Mouse (Mus musculus): ENCODE results near the gene Ildr2.

- TF ChIP-seq CTCF (IDR thresholded peaks at IDR 0.05; ENCODE audit: control insufficient read depth, insufficient read depth, low read length) (no peak), POLR2A (IDR thresholded peaks at IDR 0.05; ENCODE audit: borderline replicate concordance, control insufficient read depth, low read depth, low read length) (no peak)
Measured at GRCm38 (mm10) chr1:166295548-166295947, 41.6 kb downstream of the Ildr2 start.
